Mouse (Mus musculus) lung, embryonic 14.5 days (tissue): Measurements from ENCODE around the gene Atcay. TPM values are rescaled to one million over a fixed set of nuclear protein-coding genes. Genes with fewer than 3 reads are reported as not detected.

Experiments
- ATAC-seq: fragments of 200-750 bp; cut with Nextera tagmentation; 2 replicates; pipeline ENCODE4 v1.8.0; 2017; ENCODE audit warnings: mild to moderate bottlenecking, moderate TSS enrichment, moderate library complexity; ENCODE audit not compliant: insufficient read depth
- DNase-seq: peaks from one replicate; pipeline ENCODE4 v3.0.0-alpha.2; 2015
- H3K27ac ChIP-seq: fragments of 300-500 bp; sonication (generic); 2 replicates; pipeline ENCODE4 v1.5.1; 2014; ENCODE audit warnings: low read depth, mild to moderate bottlenecking, moderate library complexity
- H3K27me3 ChIP-seq: fragments of 300-500 bp; sonication (generic); 2 replicates; pipeline ENCODE4 v1.6.1; 2014; ENCODE audit warnings: low read length, control low read depth; ENCODE audit not compliant: insufficient read depth
- H3K36me3 ChIP-seq: fragments of 300-500 bp; sonication (generic); 2 replicates; pipeline ENCODE4 v1.6.1; 2014; ENCODE audit warnings: control low read depth; ENCODE audit not compliant: insufficient read depth
- H3K4me1 ChIP-seq: fragments of 300-500 bp; sonication (generic); 2 replicates; pipeline ENCODE4 v1.6.1; 2014; ENCODE audit warnings: antibody characterized with exemption, control low read depth; ENCODE audit not compliant: insufficient read depth
- H3K4me2 ChIP-seq: fragments of 300-500 bp; sonication (generic); 2 replicates; pipeline ENCODE4 v1.6.1; 2014; ENCODE audit warnings: mild to moderate bottlenecking
- H3K4me3 ChIP-seq: fragments of 300-500 bp; sonication (generic); 2 replicates; pipeline ENCODE4 v1.5.1; 2014; ENCODE audit warnings: low read depth, low read length
- H3K9ac ChIP-seq: fragments of 300-500 bp; sonication (generic); 2 replicates; pipeline ENCODE4 v1.6.1; 2014
- H3K9me3 ChIP-seq: fragments of 300-500 bp; sonication (generic); 2 replicates; pipeline ENCODE4 v1.6.1; 2016; ENCODE audit warnings: low read depth, low read length, control low read depth
- CTCF ChIP-seq: IDR thresholded peaks from 2 replicates; pipeline ENCODE4 v1.5.1; 2016; ENCODE audit warnings: antibody characterized with exemption, low read depth
- WGBS: fragments of 180-500 bp; shearing (Covaris S2); extraction: QIAGEN DNeasy Blood & Tissue Kit; methylation state at CpG from one replicate; pipeline ENCODE4 v1.1.7; 2014; 5-methylcytosine and 5-hydroxymethylcytosine counted together
- polyA plus RNA-seq: library from polyadenylated mRNA; unstranded; fragments of >200 nt; fragmentation: Nextera tagmentation; extraction: Ambion mirVana; gene quantifications from 2 replicates; pipeline ENCODE4 v1.2.1, GENCODE M21; 2014

Gene Atcay
- polyA plus RNA-seq, 1 experiment from 2014 or later: not detected

DNA sequence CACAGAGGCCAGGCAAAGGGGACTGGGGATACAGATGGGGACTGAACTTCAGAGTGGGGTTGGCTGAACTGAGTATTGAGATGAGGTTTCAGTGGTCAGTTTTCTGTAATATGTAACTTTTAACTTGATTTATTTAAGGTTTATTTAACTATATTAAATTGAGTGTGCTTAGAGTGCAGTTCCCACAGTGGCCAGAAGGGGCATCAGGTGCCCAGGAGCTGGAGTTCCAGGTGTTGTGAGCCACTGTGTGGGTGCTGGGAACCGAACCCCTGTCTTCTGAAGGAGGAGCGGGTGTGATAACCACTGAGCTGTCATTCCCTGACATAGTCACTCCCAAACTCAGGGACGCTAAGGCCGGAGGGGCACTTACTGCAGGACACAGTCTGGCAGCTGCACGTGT, 20.5 kb downstream of the Atcay start:
- H3K27me3 ChIP-seq: no peaks in the 10 kb centered on the region
- 0 out of 2 replicates have a peak, but pooled peaks cover 3% of the 10 kb centered on the region for H3K9me3 ChIP-seq
- H3K36me3 ChIP-seq: no peaks in the 10 kb centered on the region
- ATAC-seq (no peak), DNase-seq (no peak)
- 93% methylated on average over 5 of the region's 5 CpGs for WGBS
- no peak overlapping the region for H3K9ac ChIP-seq
- H3K4me3 ChIP-seq: no peak overlapping the region
- TF ChIP-seq CTCF: peak; percentile 32; the same call in 1 of the 2 replicates
- no peaks in the 10 kb centered on the region for H3K4me1 ChIP-seq
- H3K27ac ChIP-seq: no peak overlapping the region
- no peak overlapping the region for H3K4me2 ChIP-seq

DNA sequence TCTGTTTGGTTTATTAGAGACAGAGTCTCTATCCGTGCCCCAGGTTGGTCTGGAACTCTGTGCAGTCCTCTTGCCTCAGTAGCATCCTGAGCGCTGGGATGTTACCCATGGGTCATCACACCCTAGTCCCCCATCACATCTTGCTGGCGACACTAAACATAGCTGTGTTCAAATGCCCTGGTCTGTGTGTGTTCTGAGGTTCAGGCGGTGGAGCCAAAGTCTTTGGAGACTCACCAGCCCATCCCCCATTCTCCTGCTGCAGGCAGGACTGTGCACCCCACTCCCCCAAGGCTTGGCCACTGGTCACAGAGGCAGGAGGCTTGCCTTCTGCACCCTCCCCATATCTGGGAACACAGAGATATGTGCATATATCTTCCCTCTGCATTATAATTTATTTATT, 26.5 kb downstream of the Atcay start:
- no peak for TF ChIP-seq CTCF
- Histone ChIP-seq H3K9ac (no peak overlapping the region), H3K4me3 (no peak overlapping the region), H3K4me2 (no peak overlapping the region), H3K36me3 (no peaks in the 10 kb centered on the region), H3K27me3 (no peaks in the 10 kb centered on the region), H3K4me1 (no peaks in the 10 kb centered on the region), H3K27ac (no peak overlapping the region), H3K9me3 (no peaks in the 10 kb centered on the region)
- DNase-seq (no peak), ATAC-seq (no peak)
- WGBS: 59% methylated on average over 4 of the region's 4 CpGs

DNA sequence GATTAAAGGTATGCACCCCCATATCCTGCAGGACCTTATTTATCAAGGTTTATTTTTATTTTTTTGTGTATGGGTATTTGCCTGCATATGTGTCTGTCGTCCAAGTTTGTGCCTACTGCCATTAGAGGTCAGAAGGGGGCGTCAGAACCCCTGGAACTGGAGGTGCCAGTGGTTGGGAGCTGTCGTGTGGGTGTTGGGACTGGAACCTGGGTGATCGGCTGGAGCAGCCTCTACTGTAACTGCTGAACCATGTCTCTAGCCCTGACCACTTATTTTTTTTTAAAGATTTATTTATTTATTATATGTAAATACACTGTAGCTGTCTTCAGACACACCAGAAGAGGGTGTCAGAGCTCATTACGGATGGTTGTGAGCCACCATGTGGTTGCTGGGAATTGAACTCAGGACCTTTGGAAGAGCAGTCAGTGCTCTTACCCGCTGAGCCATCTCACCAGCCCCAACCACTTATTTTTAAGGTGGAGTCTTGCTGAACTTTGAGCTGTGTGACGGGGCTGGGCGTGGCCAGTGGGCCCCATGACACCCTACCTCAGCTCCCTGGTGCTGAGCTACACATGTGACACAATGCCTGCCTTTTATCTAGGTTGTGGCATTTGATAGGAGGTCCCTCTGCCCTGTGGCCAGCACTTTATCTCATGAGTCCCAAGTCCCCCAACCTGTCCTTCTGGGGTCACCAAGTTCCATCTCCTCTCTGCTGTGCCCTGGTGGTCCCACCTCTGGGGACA, 27.5 kb downstream of the Atcay start:
- H3K4me2 ChIP-seq: no peak overlapping the region
- H3K27ac ChIP-seq: no peak overlapping the region
- TF ChIP-seq CTCF: no peak
- no peak overlapping the region for H3K4me3 ChIP-seq
- ATAC-seq: no peak
- no peaks in the 10 kb centered on the region for H3K27me3 ChIP-seq
- no peaks in the 10 kb centered on the region for H3K4me1 ChIP-seq
- no peaks in the 10 kb centered on the region for H3K36me3 ChIP-seq
- no peak overlapping the region for H3K9ac ChIP-seq
- no peaks in the 10 kb centered on the region for H3K9me3 ChIP-seq
- WGBS: 55% methylated on average over 8 of the region's 8 CpGs
- no peak for DNase-seq

DNA sequence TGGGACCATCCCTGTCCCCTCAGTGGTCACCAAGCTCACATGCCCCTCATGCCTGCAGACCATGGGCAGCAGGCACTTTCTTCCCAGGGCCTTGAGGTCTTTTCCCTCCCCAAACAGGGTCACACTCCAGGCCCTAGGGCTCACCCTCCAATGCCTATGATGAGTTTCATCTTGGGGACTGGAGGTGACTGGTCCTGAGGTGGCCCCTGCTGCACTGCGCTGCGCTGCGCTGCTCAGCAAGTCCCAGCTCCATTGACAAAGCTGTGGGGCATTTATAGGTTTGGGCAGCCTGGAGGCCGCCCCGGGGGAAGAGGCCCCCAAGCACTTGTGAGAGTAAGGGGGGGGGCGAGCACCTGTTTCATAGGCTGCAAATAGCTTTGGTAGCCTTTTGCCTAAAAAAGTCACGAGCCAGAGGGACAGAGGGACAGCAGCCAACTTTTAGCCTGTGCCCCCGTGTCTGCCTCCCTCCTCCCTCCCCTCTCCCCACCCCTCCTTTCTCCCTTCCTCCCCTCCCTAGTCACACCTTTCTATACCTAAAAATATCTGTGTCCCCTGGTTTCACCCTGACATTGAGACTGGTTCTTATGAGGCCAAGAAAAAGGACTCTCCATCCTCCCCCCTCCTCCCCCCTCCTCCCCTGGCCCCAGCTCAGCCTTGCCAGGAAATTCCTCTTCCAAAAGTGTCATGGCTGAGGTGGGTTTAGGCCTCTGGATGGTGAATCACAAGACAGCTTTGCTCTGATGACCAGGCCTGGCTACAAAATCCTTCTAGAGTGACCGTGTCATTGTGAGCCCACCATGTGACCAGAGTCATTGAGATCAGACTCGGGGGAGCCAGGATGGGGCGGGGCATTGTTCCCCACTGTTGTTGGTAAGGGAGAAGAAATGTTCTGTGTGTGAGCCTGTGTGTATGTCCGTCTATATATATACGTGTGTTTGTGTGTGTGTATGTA, 28.6 kb downstream of the Atcay start, which contains the start of gene Nmrk2:
Nmrk2 (minus strand) TSS at position 245 of the 952 bp plus-strand sequence.
- no peak for DNase-seq
- no peak within 1 kb of the TSS for H3K9ac ChIP-seq
- H3K4me1 ChIP-seq: no peaks in the 10 kb centered on the region
- H3K27ac ChIP-seq: no peak within 1 kb of the TSS; the same call in 1 of the 2 replicates
- H3K36me3 ChIP-seq: no peaks in the 10 kb centered on the region
- no peak for ATAC-seq
- TF ChIP-seq CTCF: no peak
- no peaks in the 10 kb centered on the region for H3K9me3 ChIP-seq
- no peak within 1 kb of the TSS for H3K4me2 ChIP-seq
- WGBS: 57% methylated on average over 13 of the region's 13 CpGs
- no peak within 1 kb of the TSS for H3K4me3 ChIP-seq
- no peaks in the 10 kb centered on the region for H3K27me3 ChIP-seq

DNA sequence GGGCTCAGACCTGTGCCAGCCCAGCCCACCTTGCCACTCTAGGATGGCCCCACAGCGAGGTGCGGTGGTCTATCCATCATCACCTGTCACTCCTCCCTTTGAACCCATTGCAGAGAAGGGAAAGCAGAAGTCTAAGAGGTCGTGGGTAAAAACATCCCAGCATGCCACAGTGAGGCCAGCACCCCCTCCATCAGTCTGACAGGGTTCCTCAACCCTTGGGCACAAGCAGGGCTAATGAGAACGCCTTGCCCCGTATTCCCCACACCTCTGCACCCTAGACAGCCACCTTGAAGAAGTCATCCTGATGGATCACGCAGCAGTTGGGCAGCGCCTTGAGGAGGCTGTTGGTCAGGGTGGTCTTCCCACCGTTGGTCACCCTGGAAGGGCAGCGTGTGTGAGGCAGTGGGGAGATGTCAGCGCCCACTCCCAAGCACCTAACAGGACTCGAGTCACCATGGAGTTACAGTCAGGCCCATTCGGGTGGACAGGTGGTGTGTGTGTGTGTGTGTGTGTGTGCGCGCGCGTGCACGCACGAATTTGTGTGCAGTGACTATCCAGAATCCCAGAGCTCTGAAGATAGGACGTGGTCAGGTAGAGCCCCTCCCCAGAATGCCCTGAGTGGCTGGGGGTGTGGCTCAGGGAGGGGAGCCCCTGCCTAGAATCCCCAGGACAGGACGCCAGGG, 29.9 kb downstream of the Atcay start:
- ATAC-seq (no peak), DNase-seq (no peak)
- H3K9ac ChIP-seq: no peak overlapping the region
- H3K4me3 ChIP-seq: no peak overlapping the region
- TF ChIP-seq CTCF: no peak
- no peaks in the 10 kb centered on the region for H3K9me3 ChIP-seq
- 69% methylated on average over 20 of the region's 20 CpGs for WGBS
- H3K27ac ChIP-seq: no peak overlapping the region
- no peak overlapping the region for H3K4me2 ChIP-seq
- H3K27me3 ChIP-seq: peaks cover 4% of the 10 kb centered on the region; the same call in 1 of the 2 replicates
- no peaks in the 10 kb centered on the region for H3K4me1 ChIP-seq
- no peaks in the 10 kb centered on the region for H3K36me3 ChIP-seq

DNA sequence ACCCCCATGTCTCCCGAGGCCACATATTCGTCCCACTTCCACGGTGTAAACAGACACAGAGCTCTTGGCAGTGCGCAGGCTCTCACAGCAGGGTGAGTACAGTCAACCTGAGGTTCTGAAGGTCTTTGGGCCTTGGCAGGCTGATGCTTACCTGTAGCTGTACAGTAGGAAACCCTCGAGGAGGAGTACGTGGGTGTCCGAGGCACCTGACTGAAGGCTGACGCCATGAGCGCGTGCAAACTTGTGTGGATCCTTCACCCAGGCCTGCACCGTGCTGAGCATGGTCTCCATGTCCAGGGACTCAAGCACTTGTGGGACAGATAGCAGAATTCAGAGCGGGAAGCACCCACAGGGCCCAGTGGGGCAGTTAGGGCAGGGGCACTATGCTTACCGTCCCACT, 30.5 kb downstream of the Atcay start:
- Histone ChIP-seq H3K4me3 (no peak overlapping the region), H3K4me1 (no peaks in the 10 kb centered on the region), H3K4me2 (no peak overlapping the region), H3K27ac (no peak overlapping the region), H3K9ac (no peak overlapping the region), H3K9me3 (no peaks in the 10 kb centered on the region), H3K36me3 (no peaks in the 10 kb centered on the region), H3K27me3 (peaks cover 10% of the 10 kb centered on the region; the same call in 1 of the 2 replicates)
- DNase-seq: no peak
- ATAC-seq: no peak
- 79% methylated on average over 13 of the region's 13 CpGs for WGBS
- TF ChIP-seq CTCF: no peak
